Mouse (Mus musculus) C2C12 (cell line): ENCODE measurements around the gene Taf1c. TPM values are rescaled to one million over a fixed set of nuclear protein-coding genes. Genes with fewer than 3 reads are reported as not detected.

ENCODE experiments used
- H3K27me3 ChIP-seq: one replicate; pipeline ENCODE4 v1.6.1; 2011; ENCODE audit not compliant: control insufficient read depth, insufficient read depth, insufficient read length
- H3K36me3 ChIP-seq: one replicate; pipeline ENCODE4 v1.6.1; 2011; ENCODE audit not compliant: control insufficient read depth, insufficient read depth
- H3K4me3 ChIP-seq: one replicate; pipeline ENCODE4 v1.5.1; 2011; ENCODE audit warnings: mild to moderate bottlenecking, control low read depth; ENCODE audit not compliant: poor library complexity, insufficient read depth, severe bottlenecking
- H3K79me2 ChIP-seq: one replicate; pipeline ENCODE4 v1.6.1; 2011; ENCODE audit not compliant: control insufficient read depth, insufficient read depth
- H3K79me3 ChIP-seq: one replicate; pipeline ENCODE4 v1.6.1; 2011; ENCODE audit warnings: low read depth, control low read depth
- H3ac ChIP-seq: one replicate; pipeline ENCODE3; 2011; ENCODE audit warnings: low read depth; ENCODE audit not compliant: control insufficient read depth, insufficient read length
- CEBPB ChIP-seq: IDR thresholded peaks from one replicate; pipeline ENCODE4 v1.6.1; 2011; ENCODE audit warnings: low read depth, mild to moderate bottlenecking, control low read depth, moderate library complexity
- CTCF ChIP-seq: IDR thresholded peaks from one replicate; pipeline ENCODE4 v1.5.1; 2011; ENCODE audit not compliant: control insufficient read depth, insufficient read depth, insufficient read length
- FOSL1 ChIP-seq: IDR thresholded peaks from one replicate; pipeline ENCODE4 v1.8.0; 2011; ENCODE audit warnings: mild to moderate bottlenecking, low read length; ENCODE audit not compliant: poor library complexity, insufficient read depth, severe bottlenecking
- MAX ChIP-seq: IDR thresholded peaks from one replicate; pipeline ENCODE4 v1.6.1; 2011; ENCODE audit warnings: mild to moderate bottlenecking, control low read depth
- MYOD1 ChIP-seq: IDR thresholded peaks from one replicate; pipeline ENCODE4 v1.6.1; 2011; ENCODE audit warnings: low read depth; ENCODE audit not compliant: control insufficient read depth, insufficient read length
- MYOG ChIP-seq: IDR thresholded peaks from one replicate; pipeline ENCODE4 v1.6.1; 2011; ENCODE audit not compliant: control insufficient read depth, insufficient read length; ENCODE audit errors: extremely low read depth
- USF1 ChIP-seq: IDR thresholded peaks from one replicate; pipeline ENCODE4 v1.6.1; 2011; ENCODE audit warnings: low read depth, mild to moderate bottlenecking, control low read depth, moderate library complexity
- polyA plus RNA-seq: library from polyadenylated mRNA; unstranded; fragments of >200 nt; fragmentation: generic; extraction: Trizol; gene quantifications from one replicate; pipeline ENCODE4 v1.2.1, GENCODE M21; 2012; ENCODE audit warnings: missing spikeins

Gene Taf1c
- polyA plus RNA-seq, 1 experiment = 8.1 TPM

DNA sequence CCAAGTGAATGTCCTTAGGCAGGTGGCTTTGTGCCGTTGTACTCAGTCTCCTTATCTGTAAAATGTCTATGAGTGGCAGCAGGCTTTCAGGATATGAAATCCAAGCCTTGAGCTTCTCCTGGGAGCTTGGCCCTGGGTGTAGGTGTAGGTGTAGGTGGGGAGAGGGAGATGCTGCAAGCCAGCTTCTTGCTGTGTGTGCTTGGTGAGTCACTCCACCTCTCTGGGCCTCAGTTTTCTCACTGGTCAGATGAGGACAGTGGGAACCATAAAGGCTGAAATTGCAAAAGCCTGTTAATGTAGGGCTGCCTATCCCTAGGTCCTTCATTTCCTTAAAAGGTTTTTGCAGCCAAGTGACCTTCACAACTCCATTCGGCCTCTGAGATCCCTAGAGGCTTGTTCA, 30.9 kb upstream of the Taf1c start:
- Histone ChIP-seq H3K79me2 (no peaks in the 10 kb centered on the region), H3ac (no peak overlapping the region), H3K79me3 (no peaks in the 10 kb centered on the region), H3K27me3 (peaks cover 79% of the 10 kb centered on the region), H3K36me3 (no peaks in the 10 kb centered on the region), H3K4me3 (no peak overlapping the region)
- TF ChIP-seq USF1 (no peak), MYOD1 (no peak), CEBPB (no peak), CTCF (no peak), FOSL1 (no peak), MAX (no peak), MYOG (no peak)

DNA sequence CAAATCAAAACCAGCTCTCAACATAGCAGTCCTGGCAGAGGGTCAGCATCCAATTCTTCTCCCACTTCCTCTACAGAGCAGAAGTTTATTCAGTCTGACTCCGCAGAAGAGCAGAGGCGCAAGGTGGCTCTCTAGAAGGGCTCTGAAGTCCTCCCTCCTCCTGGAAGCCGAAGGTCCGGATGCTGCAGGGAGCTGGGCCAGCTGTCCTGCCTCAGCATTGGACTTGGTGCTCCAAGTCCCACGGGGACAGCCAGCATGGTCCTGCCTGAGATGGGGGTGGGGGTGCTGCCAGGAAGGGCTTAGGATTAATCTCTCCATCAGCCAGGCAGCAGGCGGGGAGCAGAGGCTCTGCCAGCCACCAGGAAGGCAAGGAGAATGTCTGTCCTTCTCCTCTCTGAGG, 30.4 kb upstream of the Taf1c start, which contains the start of gene Kcng4:
TSS of gene Kcng4 (minus strand) at position 303 of the 400 bp plus-strand sequence.
- no peak for TF ChIP-seq CEBPB
- no peak for TF ChIP-seq MAX
- no peak for TF ChIP-seq FOSL1
- TF ChIP-seq MYOG = no peak
- Histone ChIP-seq H3K4me3 (no peak within 1 kb of the TSS), H3K79me3 (no peaks in the 10 kb centered on the region), H3K27me3 (peaks cover 83% of the 10 kb centered on the region), H3K79me2 (no peaks in the 10 kb centered on the region), H3K36me3 (no peaks in the 10 kb centered on the region), H3ac (no peak within 1 kb of the TSS)

DNA sequence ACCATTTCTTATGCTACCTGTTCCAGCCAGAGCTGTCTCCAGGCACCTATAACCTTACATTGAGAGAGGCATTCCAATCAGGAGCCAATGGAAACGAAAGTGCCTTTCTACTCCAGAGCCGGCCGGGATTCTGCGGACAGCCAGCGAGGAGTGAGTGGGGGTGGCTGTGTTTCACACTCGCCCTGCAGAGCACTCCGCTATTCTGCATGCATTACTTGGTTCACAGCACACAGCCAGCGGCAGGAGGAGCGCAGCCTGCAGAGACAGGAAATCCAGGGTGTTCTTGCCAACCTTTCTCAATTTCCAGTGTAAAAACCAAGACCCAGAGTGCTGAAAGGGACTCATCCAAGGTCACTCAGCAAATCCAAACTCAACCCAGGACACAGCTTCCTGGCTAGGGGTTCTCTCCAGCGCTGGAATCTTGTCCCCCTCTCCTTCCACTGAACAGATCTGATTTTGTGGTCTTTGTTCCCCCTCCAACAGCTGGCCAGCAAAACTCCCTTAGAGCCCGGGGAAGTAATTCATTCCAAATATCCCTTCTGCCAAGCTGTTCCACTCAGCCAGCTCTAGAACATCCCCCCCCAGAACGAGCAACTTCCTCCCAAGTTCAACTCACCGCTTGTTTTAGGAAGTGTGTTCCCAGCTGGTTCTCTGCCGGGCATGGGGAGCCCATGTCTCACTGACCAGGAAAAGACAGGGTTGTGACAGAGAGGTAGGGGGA, 29.8 kb upstream of the Taf1c start:
- Histone ChIP-seq H3K4me3 (no peak overlapping the region), H3K36me3 (no peaks in the 10 kb centered on the region), H3ac (no peak overlapping the region), H3K79me3 (no peaks in the 10 kb centered on the region), H3K79me2 (no peaks in the 10 kb centered on the region), H3K27me3 (peaks cover 83% of the 10 kb centered on the region)
- no peak for TF ChIP-seq USF1
- TF ChIP-seq MAX = no peak

DNA sequence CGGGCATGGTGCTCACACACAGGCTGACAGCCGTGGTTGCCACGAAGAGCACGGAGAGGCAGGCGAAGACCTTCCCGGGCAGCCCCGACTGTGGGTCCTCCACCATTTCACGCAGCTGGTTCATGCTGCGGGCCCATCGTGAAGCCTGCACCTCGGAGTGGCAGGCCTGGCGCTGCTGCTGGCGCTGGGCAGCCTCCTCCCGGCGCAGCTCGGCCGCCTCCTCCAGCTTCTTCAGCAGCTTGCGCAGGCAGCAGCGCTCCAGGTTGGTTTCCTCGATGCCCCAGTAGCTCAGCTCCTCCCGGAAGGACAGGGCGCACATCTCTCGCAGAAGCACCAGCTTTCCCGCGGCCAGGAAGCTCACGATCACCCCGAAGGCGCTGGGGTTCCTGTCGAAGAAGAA, 27.9 kb upstream of the Taf1c start:
- no peak for TF ChIP-seq CTCF
- TF ChIP-seq CEBPB = no peak
- TF ChIP-seq MYOD1 = no peak
- TF ChIP-seq MAX = no peak
- no peak for TF ChIP-seq FOSL1
- no peak for TF ChIP-seq MYOG
- no peak for TF ChIP-seq USF1
- Histone ChIP-seq H3K79me2 (no peaks in the 10 kb centered on the region), H3K36me3 (no peaks in the 10 kb centered on the region), H3K27me3 (peaks cover 89% of the 10 kb centered on the region), H3ac (no peak overlapping the region), H3K79me3 (no peaks in the 10 kb centered on the region), H3K4me3 (no peak overlapping the region)

DNA sequence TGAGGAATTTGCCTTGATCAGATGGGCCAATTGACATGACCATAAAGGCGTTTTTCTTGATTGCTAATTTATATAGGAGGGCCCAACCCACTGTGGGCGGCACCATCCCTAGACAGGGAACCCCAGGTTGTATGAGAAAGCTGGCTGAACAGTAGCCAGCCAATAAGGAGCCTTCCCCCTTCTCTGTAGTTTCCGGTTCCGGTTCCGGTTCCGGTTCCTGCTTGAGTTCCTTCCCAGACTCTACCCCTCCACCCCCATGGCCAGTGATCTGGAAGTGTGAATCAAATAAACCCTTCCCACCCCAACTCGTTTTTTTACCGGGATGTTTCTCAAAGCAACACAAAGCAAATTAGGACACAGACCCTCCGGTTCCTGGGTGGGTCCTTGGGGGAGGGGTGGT, 27.2 kb upstream of the Taf1c start:
- Histone ChIP-seq H3K27me3 (peaks cover 89% of the 10 kb centered on the region), H3K79me2 (no peaks in the 10 kb centered on the region), H3K36me3 (no peaks in the 10 kb centered on the region), H3K4me3 (no peak overlapping the region), H3K79me3 (no peaks in the 10 kb centered on the region), H3ac (no peak overlapping the region)
- no peak for TF ChIP-seq CEBPB
- TF ChIP-seq MYOD1 = no peak
- TF ChIP-seq MYOG = no peak
- no peak for TF ChIP-seq CTCF
- TF ChIP-seq USF1 = no peak
- no peak for TF ChIP-seq FOSL1
- no peak for TF ChIP-seq MAX

DNA sequence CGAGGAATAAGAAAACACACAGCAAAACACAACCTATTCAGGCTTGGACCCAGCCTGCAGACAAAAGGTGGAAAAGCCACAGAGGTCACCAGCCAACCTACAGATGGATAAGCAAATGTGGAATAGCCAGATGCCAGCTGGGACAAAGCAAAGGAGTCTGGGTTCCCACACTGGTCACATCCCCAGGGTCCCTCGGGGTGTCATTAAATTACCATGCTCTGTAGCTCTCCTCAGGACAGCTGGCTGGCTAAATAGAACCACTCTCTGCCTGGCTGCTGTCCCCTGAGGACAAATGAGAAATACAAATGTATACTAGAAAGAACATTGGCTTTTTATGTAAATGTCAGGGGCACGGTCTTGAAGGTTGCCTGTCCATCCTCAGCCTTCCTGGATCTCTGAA, 25.8 kb upstream of the Taf1c start:
- Histone ChIP-seq H3K79me2 (no peaks in the 10 kb centered on the region), H3K4me3 (no peak overlapping the region), H3K27me3 (peaks cover 87% of the 10 kb centered on the region), H3K36me3 (no peaks in the 10 kb centered on the region), H3ac (no peak overlapping the region), H3K79me3 (no peaks in the 10 kb centered on the region)
- TF ChIP-seq CEBPB (no peak), MYOG (no peak)
